ENCODE assay signal across 7 mouse cellular contexts in the genomic region with DNA sequence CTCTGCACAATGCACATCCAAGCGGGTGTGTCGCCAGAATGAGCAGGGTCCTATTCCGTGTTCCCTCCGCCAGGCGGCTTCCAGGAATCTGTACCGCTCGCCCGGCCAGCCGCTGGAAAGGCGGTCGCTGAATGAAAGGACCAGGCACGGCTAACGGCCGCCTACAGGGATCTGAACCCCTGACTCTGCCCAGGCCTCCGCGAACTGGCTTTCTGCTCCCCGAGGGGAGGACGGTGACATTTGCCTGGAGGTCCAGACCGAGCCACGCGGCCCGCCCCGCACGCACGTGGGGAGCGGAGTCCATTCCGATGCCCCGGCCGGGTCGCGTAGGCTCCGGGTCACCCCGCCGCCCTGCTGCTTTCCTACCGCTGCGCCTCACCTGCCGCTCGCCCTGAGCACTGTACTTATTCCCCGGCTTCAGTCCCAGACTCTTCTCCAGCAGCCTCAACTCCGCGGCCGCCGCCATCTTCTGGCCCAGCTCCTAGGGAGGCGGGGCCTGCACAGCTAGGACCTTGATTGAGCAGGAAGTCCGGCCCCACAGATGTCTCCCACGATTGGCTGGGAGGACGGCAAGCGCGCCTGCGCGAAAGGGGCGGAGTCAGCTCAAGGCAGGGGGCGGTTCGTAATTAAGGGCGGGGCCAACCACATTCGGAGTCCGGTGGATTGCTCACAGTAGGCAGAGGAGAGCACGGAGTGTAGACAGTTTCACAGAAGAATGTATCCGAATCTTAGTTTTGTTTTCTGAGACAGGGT. TPM values are rescaled to one million over a fixed set of nuclear protein-coding genes. Genes with fewer than 3 reads are reported as not detected.
DNase-seq lines count a peak whose midpoint lies in the region; ATAC-seq lines count a peak whose summit lies in the region.

A gene (minus strand): TSS at position 531 of the 753 bp plus-strand sequence.

- no peaks in the 10 kb centered on the region for H3K27me3 ChIP-seq in intestine, embryonic 16.5 days (replicated peaks; ENCODE audit: control insufficient read depth, insufficient read depth, low read length)
- no peaks in the 10 kb centered on the region for H3K27me3 ChIP-seq in midbrain, embryonic 11.5 days (ENCODE audit: control insufficient read depth, insufficient read depth, low read length)

- peak within 1 kb of the TSS; percentile 95 for H3K4me3 ChIP-seq in intestine, embryonic 16.5 days (ENCODE audit: low read length)
- peak within 1 kb of the TSS; percentile 91 for H3K4me3 ChIP-seq in midbrain, embryonic 11.5 days (ENCODE audit: low read depth, low read length)

- intact Hi-C loops in gastrocnemius, postnatal 36 days (cut with DNase I) = no loop called here
- intact Hi-C loops in left cerebral cortex, postnatal 36 days (cut with DNase I) = no loop called here

- peak within 1 kb of the TSS; percentile 70 for H3K27ac ChIP-seq in intestine, embryonic 16.5 days (ENCODE audit: low read length)
- peak within 1 kb of the TSS; percentile 59 for H3K27ac ChIP-seq in midbrain, embryonic 11.5 days (ENCODE audit: low read depth, low read length)

- DNase-seq in adrenal gland, adult 2 months = peak; percentile 98
- peak; percentile 92 for DNase-seq in embryo, embryonic 11.5 days (ENCODE audit: low read depth, low spot score)
- DNase-seq in gastrocnemius, postnatal 36 days = peak; percentile 92
- peak; percentile 92 to 93 for DNase-seq in left cerebral cortex, postnatal 36 days (ENCODE audit: low spot score in 2 of 2)
- peak; percentile 98 for DNase-seq in midbrain, embryonic 11.5 days (ENCODE audit: low spot score, missing footprints)
- DNase-seq in skeletal muscle tissue, adult 2 months (ENCODE audit: low read depth, low spot score) = peak; percentile 94

- peak within 1 kb of the TSS; percentile 92 for H3K9ac ChIP-seq in intestine, embryonic 16.5 days (ENCODE audit: low read depth, low read length)
- H3K9ac ChIP-seq in midbrain, embryonic 11.5 days (ENCODE audit: low read length) = peak within 1 kb of the TSS; percentile 96

- peak within 1 kb of the TSS; percentile 68 for H3K4me2 ChIP-seq in intestine, embryonic 16.5 days (ENCODE audit: low read depth, low read length)
- H3K4me2 ChIP-seq in midbrain, embryonic 11.5 days = peak within 1 kb of the TSS; percentile 70

- H3K36me3 ChIP-seq in intestine, embryonic 16.5 days (ENCODE audit: control insufficient read depth, insufficient read depth, low read length) = peaks cover 17% of the 10 kb centered on the region
- H3K36me3 ChIP-seq in midbrain, embryonic 11.5 days (ENCODE audit: control insufficient read depth, insufficient read depth, low read length) = peaks cover 16% of the 10 kb centered on the region

- H3K4me1 ChIP-seq in intestine, embryonic 16.5 days (ENCODE audit: control insufficient read depth, insufficient read depth, low read length) = peaks cover 6% of the 10 kb centered on the region; the same call in 1 of the 2 replicates
- H3K4me1 ChIP-seq in midbrain, embryonic 11.5 days (ENCODE audit: control insufficient read depth, insufficient read depth, low read length) = peaks cover 7% of the 10 kb centered on the region; the same call in 1 of the 2 replicates

- WGBS in intestine, embryonic 16.5 days = under 1% methylated on average over 59 of the region's 59 CpGs
- WGBS in midbrain, embryonic 11.5 days = under 1% methylated on average over 57 of the region's 59 CpGs

- no peaks in the 10 kb centered on the region for H3K9me3 ChIP-seq in intestine, embryonic 16.5 days (ENCODE audit: control insufficient read depth, low read length)
- no peaks in the 10 kb centered on the region for H3K9me3 ChIP-seq in midbrain, embryonic 11.5 days (ENCODE audit: control insufficient read depth, low read length)

- peak; percentile 99 for ATAC-seq in intestine, embryonic 16.5 days
- ATAC-seq in midbrain, embryonic 11.5 days (ENCODE audit: low FRiP score) = peak; percentile 99

RNA-seq across cellular contexts. Expression of the gene that starts here (rescaled TPM):
- 10 to 100 TPM; 32.0 to 39.7 TPM for total RNA-seq in adrenal gland, adult 2 months (2021)
- 1.5 and 1.7 TPM in 2 replicates for polyA plus RNA-seq in adrenal gland, adult 2 months (2012; rRNA removed)
- 10 to 100 TPM; 11.8 to 13.3 TPM for total RNA-seq in gastrocnemius, postnatal 36 days (2021)
- 48.0 and 51.5 TPM in 2 replicates for polyA plus RNA-seq in intestine, embryonic 16.5 days (2015; fragmentation: Nextera tagmentation; extraction: Ambion mirVana)
- 10 to 100 TPM; 26.0 to 28.3 TPM for total RNA-seq in left cerebral cortex, postnatal 36 days (2021)
- polyA plus RNA-seq in midbrain, embryonic 11.5 days (2014; fragmentation: Nextera tagmentation; extraction: Ambion mirVana) = 64.3 and 69.2 TPM in 2 replicates

Comparison
In these comparisons a context has a peak if more than half of its experiments do, and no peak if none do; other contexts are left out.
1. Peak in every context shown above with its lines: DNase-seq, ATAC-seq, H3K4me3 ChIP-seq and H3K27ac ChIP-seq.
2. RNA of the gene that starts here (polyA plus RNA-seq): 64.3 to 69.2 TPM in midbrain, embryonic 11.5 days and 48.0 to 51.5 TPM in intestine, embryonic 16.5 days; 1.5 to 1.7 TPM in adrenal gland, adult 2 months; every median in the first group is over 10 times any median in the second.